Mouse (Mus musculus): ENCODE measurements around the gene Amn1.
"Not testable (repeated sequence)": the region's sequence is repeated elsewhere in the genome, so short reads cannot be mapped to it uniquely, and the experiment has no call there.

Amn1 gene

GRCm38 (mm10) chr6:149155031-149155841 lies 33.3 kb downstream of the Amn1 start:
- DNase-seq (ENCODE audit: low read depth, low spot score): no peak

GRCm38 (mm10) chr6:149154116-149155030 lies 34.1 kb downstream of the Amn1 start:
- DNase-seq (ENCODE audit: low read depth, low spot score): no peak

GRCm38 (mm10) chr6:149153473-149154115 lies 34.9 kb downstream of the Amn1 start:
- DNase-seq (ENCODE audit: low read depth, low spot score): no peak

- no peak for DNase-seq (ENCODE audit: low read depth, low spot score)
These were observed 36.4 kb downstream of the Amn1 start for GRCm38 (mm10) chr6:149152119-149152518.

- DNase-seq (ENCODE audit: low read depth, low spot score): no peak
These were observed 39.9 kb downstream of the Amn1 start for GRCm38 (mm10) chr6:149148436-149149229.

- DNase-seq (ENCODE audit: low read depth, low spot score): no peak
These were observed 43.4 kb downstream of the Amn1 start for GRCm38 (mm10) chr6:149145143-149145542.

- peak; percentile 95 for DNase-seq (ENCODE audit: low read depth, low spot score)
These were observed 46.9 kb downstream of the Amn1 start for GRCm38 (mm10) chr6:149141393-149142173.

- no peak for DNase-seq (ENCODE audit: low read depth, low spot score)
These were observed 49.0 kb downstream of the Amn1 start, which contains the start of gene Etfbkmt for GRCm38 (mm10) chr6:149139471-149139870. Gene Etfbkmt, plus strand, starts transcription at chr6:149139849.

GRCm38 (mm10) chr6:149139011-149139410 lies 49.5 kb downstream of the Amn1 start:
- DNase-seq (ENCODE audit: low read depth, low spot score): peak; percentile 64

GRCm38 (mm10) chr6:149137936-149138335 lies 50.6 kb downstream of the Amn1 start:
- no peak for DNase-seq (ENCODE audit: low read depth, low spot score)

GRCm38 (mm10) chr6:149135631-149136030 lies 52.9 kb downstream of the Amn1 start:
- DNase-seq (ENCODE audit: low read depth, low spot score): no peak

GRCm38 (mm10) chr6:149134391-149135150 lies 53.9 kb downstream of the Amn1 start:
- DNase-seq (ENCODE audit: low read depth, low spot score): no peak

GRCm38 (mm10) chr6:149132311-149133077 lies 56.0 kb downstream of the Amn1 start:
- DNase-seq (ENCODE audit: low read depth, low spot score): peak; percentile 88

- no peak for DNase-seq (ENCODE audit: low read depth, low spot score)
These were observed 57.4 kb downstream of the Amn1 start for GRCm38 (mm10) chr6:149131111-149131510.

- not testable (repeated sequence) for DNase-seq (ENCODE audit: low read depth, low spot score)
These were observed 58.6 kb downstream of the Amn1 start, which contains the start of gene Gm10203 for GRCm38 (mm10) chr6:149129870-149130269. Gene Gm10203, plus strand, starts transcription at chr6:149130170.

- DNase-seq (ENCODE audit: low read depth, low spot score): peak; percentile 77
These were observed 61.8 kb downstream of the Amn1 start for GRCm38 (mm10) chr6:149126675-149127074.

GRCm38 (mm10) chr6:149123042-149123441 lies 65.5 kb downstream of the Amn1 start:
- DNase-seq (ENCODE audit: low read depth, low spot score): no peak

- DNase-seq (ENCODE audit: low read depth, low spot score): peak; percentile 84
These were observed 68.7 kb downstream of the Amn1 start for GRCm38 (mm10) chr6:149119853-149120252.

- DNase-seq (ENCODE audit: low read depth, low spot score): peak; percentile 24
These were observed 69.6 kb downstream of the Amn1 start for GRCm38 (mm10) chr6:149118935-149119334.
